Mouse (Mus musculus): ENCODE measurements around the gene Ccdc107.

- TF ChIP-seq POLR2A (IDR thresholded peaks at IDR 0.05; ENCODE audit: insufficient read depth, low read depth, low read length) = no peak
- no peak for TF ChIP-seq CTCF (IDR thresholded peaks at IDR 0.05)
Measured at GRCm38 (mm10) chr4:43481894-43482456, 10.7 kb upstream of the Ccdc107 start.
